Mouse (Mus musculus) liver (tissue): ENCODE results near the gene Gpr34.

Experiments used
- DNase-seq: peaks from one replicate; pipeline ENCODE4 v3.0.0-alpha.2; 2020; ENCODE audit warnings: mixed read lengths

The Gpr34 gene

GRCm38 (mm10) chrX:13681748-13682147 is 49.9 kb downstream of the Gpr34 start:
- no peak for DNase-seq

- DNase-seq: peak; percentile 14
Observed at GRCm38 (mm10) chrX:13686589-13686988, 54.7 kb downstream of the Gpr34 start.

GRCm38 (mm10) chrX:13688356-13688755 is 56.5 kb downstream of the Gpr34 start:
- DNase-seq: no peak
